Mouse (Mus musculus): Measurements from ENCODE around the gene Metap2.

The Metap2 gene

DNA sequence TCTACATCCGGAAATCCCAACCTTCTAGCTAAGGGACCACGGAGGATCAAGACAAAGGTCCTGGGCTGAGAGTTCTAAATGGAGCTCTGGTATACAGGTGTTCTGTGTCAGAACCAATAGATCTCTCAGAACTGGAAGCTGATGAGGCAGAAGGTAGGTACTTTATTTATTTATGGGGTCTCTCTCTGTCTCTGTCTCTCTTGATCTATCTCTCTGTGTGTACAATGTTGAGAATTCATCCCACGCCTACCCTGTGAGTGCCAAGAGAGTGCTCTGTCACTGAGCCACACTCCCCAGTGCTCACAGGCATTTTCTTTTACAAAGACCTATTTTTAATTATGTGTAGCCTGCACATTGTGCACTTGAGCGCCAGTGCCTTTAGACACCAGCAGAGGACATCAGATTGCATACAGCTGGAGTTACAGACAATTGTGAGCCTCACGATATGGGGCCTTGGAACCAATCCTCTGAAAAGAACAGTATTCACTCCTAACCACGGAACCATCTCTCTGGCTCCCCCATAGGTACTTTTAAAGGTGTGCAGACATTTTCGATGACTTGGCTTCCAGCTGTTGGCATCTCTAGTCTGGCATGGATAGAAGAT lies at the start of gene Metap2:
Gene Metap2, minus strand, starts transcription at position 51 of the 604 bp plus-strand sequence.
- no peak for DNase-seq (ENCODE audit: low spot score)

DNA sequence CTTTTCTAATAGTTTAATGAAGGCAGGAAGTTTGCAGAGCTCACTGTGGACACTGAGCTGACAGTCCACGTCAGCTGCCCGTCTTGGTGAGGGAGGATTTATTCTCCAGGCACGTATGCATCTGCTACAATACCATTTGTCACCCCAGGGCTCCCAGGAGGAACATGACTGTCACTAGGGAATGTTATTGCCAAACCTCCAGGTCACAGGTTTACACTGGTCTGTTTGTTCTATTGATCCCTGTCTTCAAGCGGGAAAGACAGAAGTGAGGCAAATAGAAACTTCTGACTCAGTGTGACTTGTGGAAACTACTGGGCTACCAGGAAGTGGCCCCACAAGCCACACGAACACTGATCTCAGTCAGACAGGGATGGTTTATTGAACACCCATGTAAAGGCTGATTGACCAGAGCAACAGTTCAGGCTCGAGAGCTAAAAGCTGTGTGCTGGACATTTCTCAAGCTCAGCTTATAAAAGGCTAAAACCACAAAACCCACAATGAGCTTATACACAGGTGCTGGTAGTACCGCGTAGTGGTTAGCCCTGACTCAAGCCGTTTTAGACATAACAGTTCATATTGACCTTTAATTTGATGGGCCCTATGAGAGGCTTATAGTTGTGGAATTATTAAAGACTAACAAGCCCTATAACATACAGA lies 49.1 kb upstream of the Metap2 start:
- no peak for DNase-seq (ENCODE audit: low spot score)

DNA sequence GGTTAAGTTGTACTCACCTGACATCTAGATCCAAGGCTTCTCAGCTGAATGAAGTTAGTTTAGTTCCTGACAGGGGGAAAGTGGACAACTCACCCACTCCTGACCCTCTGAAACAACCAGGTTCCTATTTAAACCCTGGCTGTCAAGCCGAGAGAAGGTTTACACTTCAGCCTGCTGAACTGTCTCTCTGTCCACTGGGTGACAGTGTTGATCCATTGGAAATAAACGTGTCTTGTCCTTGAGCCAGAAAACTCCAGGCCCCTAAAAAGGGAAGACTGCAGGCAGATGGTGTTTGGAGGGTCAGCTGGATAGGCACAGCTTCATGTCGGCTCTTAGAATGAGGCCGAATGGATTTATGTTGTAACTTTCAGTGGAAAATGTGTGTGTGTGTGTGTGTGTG lies 48.5 kb upstream of the Metap2 start:
- no peak for DNase-seq (ENCODE audit: low spot score)

DNA sequence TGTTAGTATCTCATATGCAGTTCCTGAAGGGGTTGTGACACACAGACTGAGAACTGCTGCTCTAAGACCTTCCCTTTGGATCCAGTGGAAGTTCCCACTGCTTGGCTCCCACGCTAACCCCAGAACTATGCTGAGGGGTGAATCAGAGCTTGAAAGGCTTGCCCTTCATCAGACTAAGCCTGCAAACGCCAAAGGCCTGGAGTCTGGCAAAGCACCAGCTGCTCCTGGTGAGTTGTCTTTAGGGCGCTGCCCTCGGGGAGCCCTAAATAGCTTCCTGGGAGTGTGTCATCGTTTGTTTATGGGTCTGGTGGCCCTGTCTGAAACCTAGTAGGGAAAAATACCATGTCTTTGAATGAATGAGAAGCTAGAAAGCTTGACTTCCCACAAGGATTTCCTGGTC lies 47.3 kb upstream of the Metap2 start:
- peak; percentile 30 for DNase-seq (ENCODE audit: low spot score)

DNA sequence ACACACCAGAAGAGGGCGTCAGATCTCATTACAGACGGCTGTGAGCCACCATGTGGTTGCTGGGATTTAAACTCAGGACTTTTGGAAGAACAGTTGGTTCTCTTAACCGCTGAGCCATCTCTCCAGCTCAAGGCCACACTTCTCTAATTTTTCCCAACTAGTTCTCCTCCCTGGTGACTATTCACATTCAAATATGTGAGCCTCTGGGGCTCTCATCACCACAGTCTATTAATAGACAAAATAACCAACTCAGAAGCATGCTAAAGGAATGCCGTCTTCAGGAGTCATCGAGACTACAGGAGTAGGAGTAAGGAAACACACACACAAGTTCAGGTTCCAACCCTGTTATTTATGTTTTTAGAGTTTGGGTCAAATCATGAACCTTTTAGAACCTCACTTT lies 43.4 kb upstream of the Metap2 start:
- DNase-seq (ENCODE audit: low spot score) = no peak

DNA sequence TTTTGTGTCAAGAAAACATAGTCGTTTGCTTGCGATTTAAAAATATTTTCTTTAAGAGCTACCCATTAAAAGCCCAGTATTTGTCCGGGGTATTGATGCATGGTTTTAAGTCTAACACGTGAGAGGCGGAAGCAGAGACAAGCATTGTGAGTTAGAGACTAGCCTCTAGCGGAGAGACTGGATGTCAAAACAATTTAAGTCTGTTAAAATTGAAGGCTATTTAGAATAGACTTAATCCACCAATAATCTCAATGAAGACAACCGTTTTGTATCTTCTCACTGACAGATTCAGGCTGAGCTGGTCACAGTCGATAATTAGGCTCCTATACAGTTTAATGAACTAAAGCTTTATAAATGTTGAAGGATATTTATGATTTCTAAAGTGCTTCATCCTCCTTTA lies 42.8 kb upstream of the Metap2 start:
- DNase-seq (ENCODE audit: low spot score) = no peak

DNA sequence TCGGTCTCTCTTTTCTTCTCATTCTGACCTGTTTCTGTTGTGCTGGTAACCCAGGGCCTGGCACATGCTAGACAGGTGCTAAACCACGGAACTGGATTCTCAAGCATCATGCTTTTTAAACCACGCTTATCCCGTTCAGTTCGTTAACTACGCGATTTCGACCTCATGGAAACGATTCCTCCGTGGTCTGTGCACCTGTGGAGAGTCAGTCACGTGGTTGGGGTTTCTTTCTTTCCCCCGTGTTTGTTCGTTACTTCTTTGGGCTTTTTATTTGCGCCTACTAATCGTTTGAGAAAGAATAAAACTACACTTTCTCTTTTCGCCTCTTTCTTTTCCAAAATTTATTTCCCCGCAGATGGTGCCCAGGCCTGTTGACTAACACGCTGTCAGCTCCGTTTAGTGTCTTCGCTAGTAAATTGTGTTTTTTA lies 42.0 kb upstream of the Metap2 start:
- DNase-seq (ENCODE audit: low spot score) = no peak

DNA sequence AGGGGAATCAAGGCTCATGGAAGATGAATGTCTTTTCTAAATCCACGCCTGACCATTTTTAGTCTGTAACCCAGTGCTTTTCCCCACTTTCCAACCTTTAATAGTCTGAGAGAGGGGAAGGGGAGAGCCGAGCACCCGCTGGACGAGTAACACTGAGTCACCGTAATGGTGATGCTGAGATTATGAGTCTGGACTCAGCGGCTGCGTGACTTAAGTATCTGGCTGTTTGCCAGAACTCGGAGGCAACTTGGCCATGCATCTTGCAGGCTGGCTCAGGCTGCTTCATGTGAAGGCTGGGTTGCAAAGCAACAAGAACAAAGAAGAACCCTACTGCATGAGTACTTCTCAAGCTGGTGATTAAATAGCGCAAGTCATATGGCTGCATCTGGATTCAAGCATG lies 37.1 kb upstream of the Metap2 start:
- DNase-seq (ENCODE audit: low spot score) = peak; percentile 64

DNA sequence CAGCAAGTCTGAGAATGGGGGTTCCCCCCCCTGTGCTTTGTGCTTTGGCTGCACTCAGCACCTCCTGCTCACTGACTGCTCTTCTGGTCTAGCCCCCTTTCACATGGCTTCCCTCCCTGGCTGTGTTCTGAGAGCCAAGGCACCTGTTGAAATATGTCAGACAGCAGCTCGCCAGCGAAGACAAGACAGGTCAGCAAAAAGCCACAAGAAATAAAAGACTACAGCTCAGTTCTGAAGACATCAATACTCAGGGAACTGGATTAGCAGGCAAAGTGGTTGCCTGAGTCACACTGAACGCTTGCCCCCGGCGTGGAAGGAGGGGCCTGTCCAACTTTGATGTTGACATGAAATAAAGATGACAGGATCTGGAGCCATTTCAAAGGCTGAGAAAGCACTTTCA lies 36.0 kb upstream of the Metap2 start:
- DNase-seq (ENCODE audit: low spot score) = no peak

DNA sequence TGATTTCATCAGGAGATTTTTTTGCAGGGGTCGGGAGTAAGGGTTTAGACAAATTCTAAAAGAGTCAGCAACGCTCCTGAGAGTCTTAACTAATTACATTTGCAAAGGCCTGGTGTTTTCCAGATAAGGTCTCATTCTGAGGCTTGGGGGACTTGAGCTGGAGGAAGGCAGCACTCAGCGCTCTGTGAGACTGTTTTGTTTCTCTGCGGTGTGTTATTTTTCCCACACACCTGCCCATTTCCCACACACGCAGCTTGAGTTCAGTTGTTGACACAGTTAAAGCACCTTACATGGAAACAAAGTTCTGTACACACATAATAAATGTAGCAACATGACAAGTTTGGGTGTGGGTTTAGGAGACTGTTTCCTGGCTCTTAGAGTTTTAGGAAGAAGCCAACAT lies 35.1 kb upstream of the Metap2 start:
- no peak for DNase-seq (ENCODE audit: low spot score)

DNA sequence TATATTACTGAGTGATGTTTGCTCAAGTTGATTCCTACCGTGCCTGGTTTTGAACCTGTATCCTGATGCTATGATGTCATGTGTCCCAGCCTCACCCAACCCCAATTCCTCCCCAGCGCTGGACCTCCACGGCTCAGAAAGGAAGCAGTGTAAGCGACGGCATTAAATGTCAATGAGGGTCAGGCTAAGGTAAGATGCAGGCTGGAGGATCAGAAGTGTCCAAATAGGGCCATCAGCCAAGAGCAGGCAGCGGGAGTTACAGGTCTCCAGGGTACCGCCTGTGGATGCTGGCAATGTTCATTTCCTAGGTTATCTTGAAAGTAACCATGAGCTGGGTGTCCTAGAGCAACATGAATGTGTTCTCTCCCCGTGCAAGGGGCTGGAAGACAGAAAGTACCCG lies 34.5 kb upstream of the Metap2 start:
- DNase-seq (ENCODE audit: low spot score) = no peak

DNA sequence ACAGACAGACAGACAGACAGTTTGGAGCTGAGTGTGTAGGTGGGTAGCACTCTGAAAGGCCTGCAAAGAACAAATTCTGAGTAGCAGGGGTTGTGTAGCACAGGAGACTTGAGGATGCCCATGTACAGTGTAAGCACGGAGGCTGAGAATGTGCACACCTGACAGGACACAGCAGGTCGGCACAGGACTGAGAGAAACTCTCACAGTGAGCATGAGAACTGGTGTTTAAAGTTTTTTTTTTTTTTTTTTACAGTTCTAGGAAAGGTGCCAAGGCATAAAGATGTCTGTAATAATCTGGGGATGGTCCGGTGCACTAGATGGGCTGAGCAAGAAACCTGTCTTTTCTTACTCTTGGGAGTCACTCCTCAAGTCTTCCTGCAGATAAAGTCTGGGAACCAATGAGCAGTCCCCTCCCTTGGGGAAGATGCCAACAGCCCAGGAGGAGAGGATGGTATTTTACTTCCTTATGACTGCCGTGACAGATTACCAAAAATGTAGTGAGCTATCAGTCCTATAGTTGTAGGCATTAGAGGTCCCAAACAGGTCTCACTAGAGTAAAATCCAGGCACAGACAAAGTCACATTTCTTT lies 33.4 kb upstream of the Metap2 start:
- no peak for DNase-seq (ENCODE audit: low spot score)

DNA sequence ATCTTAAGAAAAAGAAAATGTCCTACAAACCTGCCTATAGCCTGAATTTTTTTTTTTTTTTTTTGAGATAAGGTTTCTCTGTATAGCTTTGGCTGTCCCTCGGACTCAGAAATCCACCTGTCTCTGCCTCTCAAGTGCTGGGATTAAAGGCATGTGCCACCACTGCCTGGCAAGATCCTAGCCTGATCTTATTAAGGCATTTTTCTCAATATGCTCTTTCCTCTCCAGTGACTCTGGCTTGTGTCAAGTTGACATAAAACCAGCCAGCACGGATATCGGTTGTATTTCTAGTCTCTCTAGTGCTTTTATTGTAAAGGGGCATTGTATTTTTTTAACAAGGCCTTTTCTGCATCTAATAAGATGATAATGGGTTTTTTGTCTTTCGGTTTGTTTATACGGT lies 27.8 kb upstream of the Metap2 start:
- no peak for DNase-seq (ENCODE audit: low spot score)

DNA sequence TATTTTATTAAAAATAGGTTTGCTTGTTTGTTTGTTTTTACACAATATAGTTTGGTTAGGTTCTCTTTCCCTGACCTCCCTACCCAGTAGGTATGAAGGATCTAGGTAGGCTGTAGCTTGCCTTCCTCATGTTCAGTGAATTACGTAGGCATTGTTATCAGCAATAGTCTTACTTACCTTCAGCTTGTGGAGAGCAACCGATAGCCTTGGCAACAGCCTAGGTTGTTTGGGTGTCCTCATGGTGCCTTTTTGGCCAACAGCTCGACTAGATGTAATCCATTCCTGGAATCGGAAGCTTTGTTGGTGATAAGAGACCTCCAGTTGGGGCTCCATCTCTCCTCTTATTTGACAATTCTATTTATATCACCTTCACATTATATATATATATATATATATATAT lies 24.3 kb upstream of the Metap2 start:
- no peak for DNase-seq (ENCODE audit: low spot score)

DNA sequence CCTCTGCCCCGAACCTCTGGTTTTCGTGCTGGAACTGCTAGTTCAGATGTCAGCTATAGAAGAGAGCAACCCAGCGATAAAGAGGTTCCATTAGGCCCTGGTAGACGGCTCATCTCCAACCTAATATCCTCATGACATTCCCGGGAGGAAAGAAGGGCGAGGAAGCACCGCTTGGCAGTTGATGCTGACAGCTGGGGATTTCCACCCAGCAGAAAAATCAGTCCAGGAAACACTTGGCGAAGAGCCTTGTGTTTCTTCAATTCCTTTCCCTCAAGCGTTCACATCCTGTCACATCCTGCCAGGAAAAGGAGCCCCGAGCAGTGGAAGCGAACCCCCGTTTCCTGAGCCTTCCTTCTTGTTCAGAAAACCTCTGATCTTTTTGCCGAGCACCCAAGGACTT lies 22.3 kb upstream of the Metap2 start:
- DNase-seq (ENCODE audit: low spot score) = no peak

DNA sequence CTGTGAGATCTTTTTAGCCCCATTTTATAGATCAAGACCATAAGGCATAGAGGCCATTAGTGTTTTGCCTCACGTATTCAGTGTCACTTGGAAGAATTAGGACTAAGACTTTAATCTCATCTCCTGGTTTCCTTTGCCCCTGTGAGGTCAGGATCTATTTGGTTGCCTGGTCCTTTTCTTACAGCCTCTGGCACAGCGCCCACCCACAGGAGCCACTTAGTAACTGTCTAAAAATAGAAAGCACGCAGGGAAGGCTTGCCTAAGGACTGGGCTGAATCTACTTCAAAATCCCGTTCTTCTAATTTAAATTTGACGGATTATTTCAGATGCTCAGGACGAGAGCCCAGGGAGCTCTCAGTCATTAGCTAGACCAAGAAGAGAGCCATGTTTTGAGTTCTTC lies 21.8 kb upstream of the Metap2 start:
- no peak for DNase-seq (ENCODE audit: low spot score)

DNA sequence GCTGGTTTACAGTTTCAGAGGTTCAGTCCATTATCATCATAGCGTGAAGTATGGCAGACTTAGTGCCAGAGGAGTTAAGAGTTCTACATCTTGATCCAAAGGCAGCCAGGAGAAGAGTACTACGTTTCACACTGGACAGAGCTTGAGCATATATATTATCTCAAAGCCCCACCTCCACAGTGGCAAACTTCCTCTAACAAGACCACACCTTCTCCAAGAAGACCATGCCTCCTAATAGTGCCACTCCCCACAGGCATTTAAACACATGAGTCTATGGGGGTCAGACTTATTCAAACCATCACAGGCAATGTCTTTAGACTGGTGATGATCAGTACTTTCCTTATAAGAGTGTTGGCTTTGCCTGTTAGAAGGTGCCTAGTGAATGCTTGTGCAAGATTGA lies 21.2 kb upstream of the Metap2 start:
- DNase-seq (ENCODE audit: low spot score) = no peak

DNA sequence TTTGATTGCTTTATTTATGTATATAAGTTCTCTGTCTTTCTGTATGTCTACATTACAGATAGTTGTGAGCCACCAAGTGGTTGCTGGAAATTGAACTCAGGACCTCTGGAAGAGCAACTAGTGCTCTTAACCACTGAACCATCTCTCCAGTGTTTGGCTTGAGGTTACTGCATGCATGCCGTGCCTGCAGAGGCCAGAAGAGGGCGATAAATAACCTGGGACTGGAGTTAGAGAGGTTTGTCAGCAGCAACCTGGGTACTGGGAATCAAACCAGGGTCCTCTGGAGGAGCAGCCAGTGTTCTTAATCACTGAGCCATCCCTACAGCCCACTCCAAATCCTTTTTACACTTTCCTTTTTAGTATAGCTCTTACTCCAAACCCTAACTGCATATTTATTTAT lies 19.9 kb upstream of the Metap2 start:
- no peak for DNase-seq (ENCODE audit: low spot score)

DNA sequence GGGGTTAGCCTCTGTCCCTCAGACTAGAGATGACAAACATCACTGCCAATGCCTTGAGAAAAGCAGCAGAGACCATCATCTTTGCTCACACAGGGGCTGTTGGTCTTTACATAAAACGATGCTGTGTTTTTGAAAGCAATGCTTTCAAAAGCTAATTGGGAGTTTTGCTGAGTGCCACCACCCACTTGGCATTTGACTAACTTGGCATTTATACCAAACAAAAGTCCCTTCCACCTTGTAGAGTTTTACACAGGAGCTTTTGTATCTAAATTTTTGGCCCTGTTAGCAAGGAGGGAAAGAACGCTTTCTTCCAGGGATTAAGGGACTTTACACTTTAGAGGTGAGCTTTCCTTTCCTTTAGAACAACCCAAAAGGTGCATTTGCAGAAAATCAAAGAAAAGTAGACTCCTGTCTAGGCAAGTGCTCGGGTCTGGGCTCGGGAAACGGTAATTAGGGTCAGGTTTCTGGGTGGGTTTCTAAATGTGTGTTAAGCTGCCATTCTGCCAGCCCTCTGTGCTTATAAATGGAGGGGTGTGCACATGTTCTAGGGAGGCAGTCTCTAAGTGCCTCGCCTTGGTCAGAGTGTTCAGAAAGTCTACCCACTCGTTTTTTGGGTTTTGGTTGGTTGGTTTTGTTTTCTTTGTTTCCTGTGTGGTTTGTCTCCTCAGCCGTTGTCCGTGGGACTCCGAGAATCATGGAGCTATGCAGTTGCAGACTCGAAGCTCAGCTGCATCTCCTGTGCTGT lies 18.8 kb upstream of the Metap2 start:
- no peak for DNase-seq (ENCODE audit: low spot score)

DNA sequence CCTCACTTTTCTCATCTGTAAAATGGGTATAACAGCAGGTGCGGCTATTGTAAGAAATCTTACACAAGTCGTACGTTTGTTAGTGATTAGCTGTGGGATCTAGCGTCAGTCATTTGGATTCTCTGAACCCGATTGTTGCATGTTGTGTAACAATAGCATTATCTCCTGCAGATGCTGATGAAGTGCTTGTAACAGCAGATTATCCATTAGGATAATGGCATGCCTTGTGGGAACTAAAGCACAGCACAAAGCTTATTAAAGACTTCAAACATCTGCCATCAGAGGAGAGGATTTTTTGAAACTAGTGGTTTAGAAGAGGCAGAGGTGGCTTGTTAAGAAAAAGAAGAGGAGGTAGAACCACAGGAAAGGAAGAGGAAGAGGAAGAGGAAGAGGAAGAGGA lies 16.6 kb upstream of the Metap2 start:
- no peak for DNase-seq (ENCODE audit: low spot score)

DNA sequence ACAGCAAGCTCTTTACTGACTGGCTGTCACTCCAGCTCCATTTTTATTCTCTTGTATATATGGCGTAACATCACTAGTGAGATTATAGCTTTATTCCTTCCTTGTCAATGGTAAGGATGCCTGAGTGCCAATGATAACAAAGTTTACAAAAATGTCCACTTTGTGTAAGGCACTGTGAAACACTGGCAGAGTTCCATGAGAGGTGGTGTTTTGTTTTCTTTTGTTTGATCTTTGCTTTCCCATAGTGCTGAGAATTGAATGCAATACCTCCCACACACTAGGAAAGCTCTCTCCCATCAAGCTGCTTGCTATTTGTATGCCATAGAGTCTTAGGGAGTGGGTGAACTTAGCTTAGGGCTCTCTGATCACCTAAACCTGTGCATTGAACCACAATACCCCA lies 16.0 kb upstream of the Metap2 start:
- DNase-seq (ENCODE audit: low spot score) = no peak

DNA sequence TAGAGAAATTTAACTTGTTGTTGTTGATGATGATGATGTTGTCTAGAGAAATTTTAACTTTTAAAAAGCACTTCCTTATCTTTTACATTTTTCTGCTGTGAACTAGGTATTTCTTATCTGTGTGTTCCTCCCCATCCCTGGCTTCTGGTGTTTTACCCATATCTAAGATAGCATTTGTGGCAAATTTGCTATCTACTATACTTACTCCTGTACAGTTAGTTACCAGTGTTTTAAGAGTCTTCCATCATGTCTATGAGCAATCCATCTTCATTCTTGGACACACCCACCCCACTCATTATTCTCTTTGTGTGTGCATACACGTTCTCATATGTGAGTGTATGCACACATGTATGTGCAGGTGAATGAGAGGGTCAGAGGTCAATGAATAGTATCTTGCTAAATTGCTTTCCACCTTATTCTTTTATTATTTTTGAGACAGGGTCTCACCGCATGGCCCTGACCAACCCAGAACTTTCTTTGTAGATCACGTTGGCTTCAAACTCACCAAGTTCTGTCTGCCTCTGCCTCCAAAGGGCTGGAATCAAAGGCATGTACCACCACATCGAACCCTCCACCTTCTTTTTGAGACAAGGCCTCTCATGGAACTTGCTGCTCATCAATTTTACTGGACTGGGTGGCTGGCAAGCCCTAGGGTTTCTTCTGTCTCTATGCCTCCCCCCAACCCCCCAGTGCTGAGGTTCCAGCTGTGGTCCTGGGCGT lies 15.4 kb upstream of the Metap2 start:
- DNase-seq (ENCODE audit: low spot score) = no peak

DNA sequence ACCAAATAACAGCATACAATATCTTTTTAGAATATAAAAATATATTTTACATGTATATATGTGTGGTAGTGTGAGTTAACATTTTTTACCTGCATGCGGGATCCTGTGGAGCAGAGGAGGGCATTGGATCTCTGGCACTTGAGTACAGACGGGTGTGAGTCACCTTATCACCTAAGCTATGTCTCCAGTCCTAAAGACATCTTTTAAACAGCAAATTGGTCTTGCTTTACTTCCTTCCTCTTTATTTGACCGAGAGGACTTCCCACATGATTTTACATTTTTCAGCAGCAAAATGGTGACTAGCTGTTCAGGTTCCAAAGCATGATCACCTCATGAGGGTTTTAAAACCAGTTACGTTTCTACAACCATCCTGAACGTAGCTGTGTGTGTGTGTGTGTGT lies 14.4 kb upstream of the Metap2 start:
- no peak for DNase-seq (ENCODE audit: low spot score)

All from urinary bladder, postnatal 14 days (tissue).